Mouse (Mus musculus) heart, embryonic 15.5 days (tissue): ENCODE measurements around the gene Napsa. TPM values are rescaled to one million over a fixed set of nuclear protein-coding genes. Genes with fewer than 3 reads are reported as not detected.

Experiments used
- ATAC-seq: fragments of 200-750 bp; cut with Nextera tagmentation; replicated peaks from 2 replicates; pipeline ENCODE4 v1.8.0; 2017; ENCODE audit warnings: low read depth, moderate TSS enrichment; ENCODE audit not compliant: insufficient number of reproducible peaks, insufficient read depth, low FRiP score
- H3K27ac ChIP-seq: fragments of 300-500 bp; sonication (generic); 2 replicates; pipeline ENCODE4 v1.5.1; 2015; ENCODE audit warnings: mild to moderate bottlenecking, inconsistent platforms
- H3K27me3 ChIP-seq: fragments of 300-500 bp; sonication (generic); 2 replicates; pipeline ENCODE4 v1.6.1; 2015; ENCODE audit warnings: inconsistent platforms
- H3K36me3 ChIP-seq: fragments of 300-500 bp; sonication (generic); 2 replicates; pipeline ENCODE4 v1.6.1; 2015; ENCODE audit warnings: mild to moderate bottlenecking, inconsistent platforms
- H3K4me1 ChIP-seq: fragments of 300-500 bp; sonication (generic); replicated peaks from 2 replicates; pipeline ENCODE4 v1.6.1; 2015; ENCODE audit warnings: inconsistent platforms
- H3K4me2 ChIP-seq: fragments of 300-500 bp; sonication (generic); 2 replicates; pipeline ENCODE4 v1.6.1; 2015; ENCODE audit warnings: inconsistent platforms, mild to moderate bottlenecking, moderate library complexity
- H3K4me3 ChIP-seq: fragments of 300-500 bp; sonication (generic); 2 replicates; pipeline ENCODE4 v1.5.1; 2015; ENCODE audit warnings: mild to moderate bottlenecking, inconsistent platforms
- H3K9ac ChIP-seq: fragments of 300-500 bp; sonication (generic); 2 replicates; pipeline ENCODE4 v1.6.1; 2015; ENCODE audit warnings: mild to moderate bottlenecking, inconsistent platforms
- H3K9me3 ChIP-seq: fragments of 300-500 bp; sonication (generic); replicated peaks from 2 replicates; pipeline ENCODE4 v1.6.1; 2016; ENCODE audit warnings: inconsistent platforms
- WGBS: fragments of 180-500 bp; shearing (Covaris S2); methylation state at CpG from one replicate; pipeline ENCODE4 v1.1.7; 2015; ENCODE audit warnings: mixed read lengths; 5-methylcytosine and 5-hydroxymethylcytosine counted together
- polyA plus RNA-seq: library from polyadenylated mRNA; unstranded; fragments of >200 nt; fragmentation: Nextera tagmentation; extraction: Ambion mirVana; gene quantifications from 2 replicates; pipeline ENCODE4 v1.2.1, GENCODE M21; 2015

Gene Napsa
- polyA plus RNA-seq, 1 experiment from 2014 or later = 1.7 TPM

DNA sequence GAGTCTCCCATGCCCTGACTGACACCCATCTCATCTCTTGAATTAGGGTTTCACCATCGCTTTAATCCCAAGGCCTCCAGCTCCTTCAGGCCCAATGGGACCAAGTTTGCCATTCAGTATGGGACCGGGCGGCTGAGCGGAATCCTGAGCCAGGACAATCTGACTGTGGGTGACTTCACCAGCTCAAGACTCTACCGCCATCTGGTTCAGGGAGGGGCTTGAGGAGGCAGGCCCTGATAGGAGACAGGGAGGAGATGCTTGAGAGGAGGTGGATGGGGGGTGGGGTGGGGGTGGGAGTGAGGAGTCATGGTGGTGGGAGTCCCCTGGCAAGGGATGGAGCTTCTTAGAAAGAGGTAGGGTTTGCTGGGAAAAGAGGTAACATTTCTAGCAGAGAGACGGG is 9.5 kb downstream of the Napsa start:
- Histone ChIP-seq H3K36me3 (no peaks in the 10 kb centered on the region), H3K9me3 (no peaks in the 10 kb centered on the region), H3K9ac (no peak overlapping the region), H3K4me2 (no peak overlapping the region), H3K27me3 (peaks cover 36% of the 10 kb centered on the region), H3K27ac (no peak overlapping the region), H3K4me1 (peaks cover 3% of the 10 kb centered on the region; the same call in 1 of the 2 replicates), H3K4me3 (no peak overlapping the region)
- ATAC-seq = no peak
- WGBS = 66% methylated on average over 6 of the region's 6 CpGs

DNA sequence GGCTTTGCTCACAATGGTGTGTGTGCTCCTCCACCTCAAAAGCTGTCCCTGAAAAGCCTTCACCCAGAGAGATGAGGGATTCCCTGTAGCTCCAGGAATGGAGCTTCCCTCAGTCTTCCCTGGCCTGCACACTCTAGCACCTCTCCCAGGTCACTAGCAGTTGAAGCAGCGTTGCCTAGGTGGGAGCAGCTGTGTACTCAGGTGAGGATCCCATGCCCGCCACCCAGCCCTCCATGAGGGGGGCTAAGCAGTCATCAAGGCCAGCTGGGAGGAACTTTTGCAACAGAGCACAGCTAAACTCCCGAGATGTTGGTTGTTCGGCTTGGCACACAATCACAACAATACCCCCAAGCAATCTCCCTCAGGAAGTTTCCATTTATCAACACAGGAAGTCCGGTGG is 10.5 kb downstream of the Napsa start:
- no peak overlapping the region for H3K4me2 ChIP-seq
- no peak overlapping the region for H3K9ac ChIP-seq
- peaks cover 45% of the 10 kb centered on the region for H3K27me3 ChIP-seq
- H3K36me3 ChIP-seq = no peaks in the 10 kb centered on the region
- H3K27ac ChIP-seq = no peak overlapping the region
- H3K4me1 ChIP-seq = peaks cover 7% of the 10 kb centered on the region; the same call in 1 of the 2 replicates
- WGBS = 56% methylated on average over 5 of the region's 5 CpGs
- ATAC-seq = no peak
- no peaks in the 10 kb centered on the region for H3K9me3 ChIP-seq
- no peak overlapping the region for H3K4me3 ChIP-seq

- WGBS = 88% methylated on average over 1 of the region's 1 CpGs
- H3K4me1 ChIP-seq = peaks cover 7% of the 10 kb centered on the region; the same call in 1 of the 2 replicates
- H3K27ac ChIP-seq = no peak overlapping the region
- H3K36me3 ChIP-seq = no peaks in the 10 kb centered on the region
- no peak for ATAC-seq
- no peak overlapping the region for H3K4me2 ChIP-seq
- no peak overlapping the region for H3K9ac ChIP-seq
- no peaks in the 10 kb centered on the region for H3K9me3 ChIP-seq
- no peak overlapping the region for H3K4me3 ChIP-seq
- peaks cover 50% of the 10 kb centered on the region for H3K27me3 ChIP-seq
These were observed 11.0 kb downstream of the Napsa start for GRCm38 (mm10) chr7:44583146-44583545.

DNA sequence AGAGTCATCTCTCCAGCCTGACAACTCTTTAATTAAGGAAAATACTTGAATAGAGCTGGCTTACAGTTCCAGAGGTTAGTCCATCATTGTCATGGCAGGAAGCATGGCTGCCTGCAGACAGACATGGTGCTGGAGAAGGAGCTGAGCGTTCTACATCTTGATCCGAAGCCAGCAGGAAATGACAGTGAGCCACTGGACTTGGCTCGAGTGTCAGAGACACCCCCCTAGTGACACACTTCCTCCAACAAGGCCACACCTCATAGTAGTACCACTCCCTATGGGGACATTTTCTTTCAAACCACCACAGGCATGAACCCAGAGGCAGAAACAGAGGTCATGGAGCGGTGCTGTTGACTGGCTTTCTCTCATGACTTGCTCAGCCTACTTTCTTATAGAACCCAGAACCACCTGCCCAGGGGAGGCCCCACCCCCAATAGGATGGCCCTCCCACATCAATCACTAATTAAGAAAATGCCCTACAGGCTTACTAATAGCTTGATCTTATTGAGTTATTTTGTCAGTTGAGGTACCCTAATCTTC is 12.2 kb downstream of the Napsa start:
- H3K4me2 ChIP-seq = no peak overlapping the region
- ATAC-seq = no peak
- 65% methylated on average over 4 of the region's 4 CpGs for WGBS

GRCm38 (mm10) chr7:44584921-44585320 is 12.7 kb downstream of the Napsa start:
- Histone ChIP-seq H3K36me3 (no peaks in the 10 kb centered on the region), H3K4me2 (no peak overlapping the region), H3K27me3 (peaks cover 67% of the 10 kb centered on the region), H3K9me3 (no peaks in the 10 kb centered on the region), H3K4me1 (peaks cover 16% of the 10 kb centered on the region; the same call in 1 of the 2 replicates), H3K27ac (no peak overlapping the region), H3K4me3 (no peak overlapping the region), H3K9ac (no peak overlapping the region)
- WGBS = 79% methylated on average over 6 of the region's 6 CpGs
- no peak for ATAC-seq

More for the DNA sequence above, 12.2 kb downstream of the Napsa start:
- Histone ChIP-seq H3K4me3 (no peak overlapping the region), H3K4me1 (peaks cover 16% of the 10 kb centered on the region; the same call in 1 of the 2 replicates), H3K27me3 (peaks cover 62% of the 10 kb centered on the region), H3K9ac (no peak overlapping the region), H3K36me3 (no peaks in the 10 kb centered on the region), H3K27ac (no peak overlapping the region), H3K9me3 (no peaks in the 10 kb centered on the region)

DNA sequence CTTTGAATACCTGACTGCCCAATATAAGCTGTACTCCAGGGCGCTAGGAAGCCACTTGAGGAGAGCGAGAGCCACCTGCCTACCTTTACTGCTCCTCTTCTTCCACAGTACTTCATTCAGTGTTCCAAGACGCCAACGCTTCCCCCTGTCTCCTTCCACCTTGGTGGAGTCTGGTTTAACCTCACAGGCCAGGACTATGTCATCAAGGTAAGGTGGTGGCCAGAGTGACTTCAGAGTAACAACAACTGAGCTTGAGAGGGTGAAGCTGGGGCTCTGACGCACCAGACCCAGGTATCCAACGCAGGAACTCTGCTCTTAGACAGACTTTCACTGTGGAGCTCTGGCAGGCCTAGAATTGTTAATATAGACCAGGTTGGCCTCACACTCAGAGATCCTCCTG is 13.4 kb downstream of the Napsa start:
- Histone ChIP-seq H3K9ac (no peak overlapping the region), H3K36me3 (no peaks in the 10 kb centered on the region), H3K27ac (no peak overlapping the region), H3K4me2 (no peak overlapping the region), H3K4me1 (peaks cover 19% of the 10 kb centered on the region), H3K27me3 (peaks cover 74% of the 10 kb centered on the region), H3K4me3 (no peak overlapping the region), H3K9me3 (no peaks in the 10 kb centered on the region)
- no peak for ATAC-seq
- WGBS = 87% methylated on average over 6 of the region's 6 CpGs

- peak overlapping the region; percentile 38 for H3K4me2 ChIP-seq
- H3K4me3 ChIP-seq = peak overlapping the region; percentile 31
- 10% methylated on average over 19 of the region's 19 CpGs for WGBS
- peaks cover 77% of the 10 kb centered on the region for H3K27me3 ChIP-seq
- peaks cover 28% of the 10 kb centered on the region for H3K4me1 ChIP-seq
- no peak overlapping the region for H3K9ac ChIP-seq
- H3K27ac ChIP-seq = no peak overlapping the region
- no peak for ATAC-seq
- no peaks in the 10 kb centered on the region for H3K36me3 ChIP-seq
- H3K9me3 ChIP-seq = no peaks in the 10 kb centered on the region
These were observed 14.3 kb downstream of the Napsa start for GRCm38 (mm10) chr7:44586518-44586917.

DNA sequence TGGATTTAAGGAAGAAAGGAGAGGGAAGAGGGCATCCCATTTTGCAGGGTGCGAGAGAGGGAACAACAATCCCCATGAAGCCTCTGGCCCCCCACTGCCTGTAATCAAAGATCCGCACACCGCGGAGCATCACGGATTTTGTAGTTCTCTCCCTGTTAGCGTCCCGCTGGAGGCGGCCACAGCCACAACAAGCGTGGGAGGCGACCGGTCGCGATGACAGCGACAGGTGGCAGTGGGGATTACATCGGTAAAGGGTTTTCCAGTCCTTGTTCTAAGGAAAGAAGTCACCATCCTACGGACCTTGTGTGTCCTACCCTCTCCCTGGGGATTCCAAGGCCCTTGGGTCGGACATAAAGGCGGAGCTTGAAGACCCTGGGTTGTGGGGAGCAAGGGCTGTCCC is 14.8 kb downstream of the Napsa start:
- no peak overlapping the region for H3K27ac ChIP-seq
- H3K4me1 ChIP-seq = peaks cover 30% of the 10 kb centered on the region
- H3K9me3 ChIP-seq = no peaks in the 10 kb centered on the region
- no peaks in the 10 kb centered on the region for H3K36me3 ChIP-seq
- no peak for ATAC-seq
- H3K9ac ChIP-seq = no peak overlapping the region
- peaks cover 81% of the 10 kb centered on the region for H3K27me3 ChIP-seq
- peak overlapping the region; percentile 31 for H3K4me3 ChIP-seq
- H3K4me2 ChIP-seq = peak overlapping the region; percentile 38
- WGBS = under 1% methylated on average over 18 of the region's 18 CpGs

- no peaks in the 10 kb centered on the region for H3K9me3 ChIP-seq
- ATAC-seq = no peak
- no peak overlapping the region for H3K4me2 ChIP-seq
- H3K4me1 ChIP-seq = peaks cover 30% of the 10 kb centered on the region
- no peak overlapping the region for H3K9ac ChIP-seq
- 39% methylated on average over 6 of the region's 6 CpGs for WGBS
- H3K27ac ChIP-seq = no peak overlapping the region
- peaks cover 88% of the 10 kb centered on the region for H3K27me3 ChIP-seq
- no peaks in the 10 kb centered on the region for H3K36me3 ChIP-seq
- H3K4me3 ChIP-seq = no peak overlapping the region
These were observed 15.5 kb downstream of the Napsa start for GRCm38 (mm10) chr7:44587676-44588075.

GRCm38 (mm10) chr7:44588338-44588737 is 16.2 kb downstream of the Napsa start:
- no peaks in the 10 kb centered on the region for H3K9me3 ChIP-seq
- no peaks in the 10 kb centered on the region for H3K36me3 ChIP-seq
- peaks cover 93% of the 10 kb centered on the region for H3K27me3 ChIP-seq
- 9% methylated on average over 12 of the region's 12 CpGs for WGBS
- no peak for ATAC-seq
- no peak overlapping the region for H3K9ac ChIP-seq
- H3K4me1 ChIP-seq = peaks cover 30% of the 10 kb centered on the region
- H3K27ac ChIP-seq = no peak overlapping the region
- peak overlapping the region; percentile 94; the same call in 1 of the 2 replicates for H3K4me2 ChIP-seq
- peak overlapping the region; percentile 43 for H3K4me3 ChIP-seq

DNA sequence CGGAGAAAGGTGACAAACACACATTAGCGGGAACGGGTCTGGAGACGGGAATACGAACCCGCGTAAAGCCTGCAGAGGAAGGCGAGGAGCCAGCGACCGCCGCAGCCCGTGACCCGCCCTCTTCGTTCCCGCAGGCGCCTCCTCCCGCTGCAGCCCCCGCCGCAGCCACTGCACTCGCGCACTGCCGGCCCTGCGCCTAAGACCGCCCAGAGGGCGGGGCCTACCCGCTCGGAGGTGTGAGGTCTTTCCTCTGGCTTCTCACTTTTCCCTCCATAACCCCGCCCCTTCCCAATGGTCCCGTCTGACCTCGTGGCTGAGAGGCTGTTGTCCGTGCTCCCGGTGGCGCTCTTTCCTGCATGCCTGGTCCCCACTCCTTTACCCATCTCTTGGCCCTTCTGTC is 17.0 kb downstream of the Napsa start:
- Histone ChIP-seq H3K9ac (no peak overlapping the region; the same call in 1 of the 2 replicates), H3K27ac (no peak overlapping the region), H3K27me3 (peaks cover 100% of the 10 kb centered on the region), H3K9me3 (no peaks in the 10 kb centered on the region), H3K4me3 (peak overlapping the region; percentile 43), H3K4me2 (peak overlapping the region; percentile 94), H3K4me1 (peaks cover 35% of the 10 kb centered on the region), H3K36me3 (no peaks in the 10 kb centered on the region)
- WGBS = under 1% methylated on average over 33 of the region's 33 CpGs
- ATAC-seq = peak; percentile 29; the same call in 1 of the 2 replicates

DNA sequence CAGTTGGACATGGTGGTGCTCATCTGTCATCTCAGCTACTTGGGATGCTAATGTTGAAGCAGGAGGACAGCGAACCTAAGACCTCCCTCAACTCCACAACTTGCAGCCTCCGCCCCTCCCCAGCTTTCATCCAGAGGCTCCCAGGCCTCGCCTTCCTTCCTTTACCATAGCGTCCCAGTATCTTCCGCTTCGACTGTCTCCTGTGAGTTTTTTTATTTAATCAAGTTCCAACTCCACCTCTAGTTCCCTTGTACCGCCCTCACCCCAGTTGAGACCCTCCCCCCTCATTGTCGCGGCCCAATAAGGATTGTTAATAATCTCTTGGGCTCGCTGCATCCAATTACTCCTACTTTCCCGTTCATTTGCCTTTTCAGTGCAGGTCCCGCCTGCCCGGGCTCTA is 17.8 kb downstream of the Napsa start:
- H3K4me3 ChIP-seq = 0 out of 2 replicates have a peak overlapping the region, but pooled peaks have one; percentile 57
- peaks cover 99% of the 10 kb centered on the region for H3K27me3 ChIP-seq
- no peak overlapping the region for H3K9ac ChIP-seq
- H3K4me2 ChIP-seq = peak overlapping the region; percentile 94; the same call in 1 of the 2 replicates
- no peaks in the 10 kb centered on the region for H3K36me3 ChIP-seq
- no peak for ATAC-seq
- no peak overlapping the region for H3K27ac ChIP-seq
- 3% methylated on average over 13 of the region's 13 CpGs for WGBS
- H3K4me1 ChIP-seq = peaks cover 35% of the 10 kb centered on the region
- H3K9me3 ChIP-seq = no peaks in the 10 kb centered on the region
